Comparison of ENCODE assay signal across 15 mouse cellular contexts in genomic region chr11:32692834-32693233, GRCm38 (mm10).
"Had no signal": no experiment of that assay in that cellular context is flagged by ENCODE, and none has a peak within 500 bp of the region (broad histone marks: within the 10 kb centered on the region; RNA-seq: fewer than 3 reads in every experiment).

No protein-coding gene starts in this region.

- H3K27me3 ChIP-seq: neural tube, embryonic 15.5 days; stomach, embryonic 15.5 days had no signal

- H3K9me3 ChIP-seq: neural tube, embryonic 15.5 days; stomach, embryonic 15.5 days had no signal

- H3K4me3 ChIP-seq: neural tube, embryonic 15.5 days; stomach, embryonic 15.5 days had no signal

- DNase-seq: retina, postnatal 1 day; right cerebral cortex, adult 18-20 months; right cerebral cortex, postnatal 14 days; right cerebral cortex, postnatal 25 days; right cerebral cortex, postnatal 4 days; spleen, adult 18-20 months; thymus, adult 18-20 months; thymus, adult 2 months; thymus, postnatal 14 days; thymus, postnatal 25 days; thymus, postnatal 36 days; thymus, postnatal 4 days had no signal

- H3K4me2 ChIP-seq: neural tube, embryonic 15.5 days; stomach, embryonic 15.5 days had no signal

- H3K9ac ChIP-seq: neural tube, embryonic 15.5 days; stomach, embryonic 15.5 days had no signal

- H3K27ac ChIP-seq: neural tube, embryonic 15.5 days; stomach, embryonic 15.5 days; stomach, postnatal 0 days had no signal

- H3K36me3 ChIP-seq: neural tube, embryonic 15.5 days; stomach, embryonic 15.5 days had no signal
